Mouse (Mus musculus) olfactory bulb, adult 2 months (tissue): ENCODE data around the gene Rcn3.

ENCODE experiments used
- CTCF ChIP-seq: fragments of 200-500 bp; IDR thresholded peaks from 2 replicates; pipeline ENCODE4 v1.5.1; 2012; ENCODE audit warnings: low read depth, mild to moderate bottlenecking, low read length, moderate library complexity; ENCODE audit not compliant: insufficient read depth
- POLR2A ChIP-seq: fragments of 200-500 bp; IDR thresholded peaks from 2 replicates; pipeline ENCODE4 v1.6.1; 2012; ENCODE audit warnings: mild to moderate bottlenecking, low read depth, low read length, moderate library complexity; ENCODE audit not compliant: insufficient read depth

GRCm38 (mm10) chr7:45052181-45052861 is 39.7 kb downstream of the Rcn3 start:
- TF ChIP-seq POLR2A = no peak
- 0 out of 2 replicates have a peak, but pooled peaks have one; percentile 8 for TF ChIP-seq CTCF
